Mouse (Mus musculus): ENCODE results near the gene Nodal. TPM values are rescaled to one million over a fixed set of nuclear protein-coding genes. Genes with fewer than 3 reads are reported as not detected.
A peak's percentile ranks its signal among the peaks of the same experiment; 100 is the strongest.
"Not testable (repeated sequence)": the region's sequence is repeated elsewhere in the genome, so short reads cannot be mapped to it uniquely, and the experiment has no call there.

Nodal gene
- polyA plus RNA-seq, 1 experiment from 2014 or later: not detected

- H3K9me3 ChIP-seq (ENCODE audit: control insufficient read depth, low read length): no peaks in the 10 kb centered on the region
- H3K4me1 ChIP-seq (ENCODE audit: control insufficient read depth, insufficient read depth, low read length): peaks cover 5% of the 10 kb centered on the region
- peak; percentile 21 for DNase-seq (ENCODE audit: low spot score)
- no peaks in the 10 kb centered on the region for H3K36me3 ChIP-seq (ENCODE audit: control insufficient read depth, insufficient read depth, low read length)
- peak overlapping the region; percentile 69 for H3K4me2 ChIP-seq (ENCODE audit: low read depth)
- H3K9ac ChIP-seq (ENCODE audit: low read length): peak overlapping the region; percentile 91
- WGBS: 12% methylated on average over 8 of the region's 8 CpGs
- ATAC-seq (ENCODE audit: insufficient read depth, low FRiP score, low TSS enrichment): no peak
- H3K27me3 ChIP-seq (ENCODE audit: control insufficient read depth, insufficient read depth, low read length): no peaks in the 10 kb centered on the region
- H3K4me3 ChIP-seq (ENCODE audit: low read depth, low read length): peak overlapping the region; percentile 93
- no peak overlapping the region for H3K27ac ChIP-seq (ENCODE audit: low read depth, low read length)
Measured at GRCm38 (mm10) chr10:61451463-61451930, 33.7 kb downstream of the Nodal start.

- Histone ChIP-seq H3K36me3 (ENCODE audit: control insufficient read depth, insufficient read depth, low read length) (no peaks in the 10 kb centered on the region), H3K27ac (ENCODE audit: low read depth, low read length) (peak overlapping the region; percentile 51; the same call in 1 of the 2 replicates), H3K9me3 (ENCODE audit: control insufficient read depth, low read length) (no peaks in the 10 kb centered on the region), H3K9ac (ENCODE audit: low read length) (peak overlapping the region; percentile 91), H3K4me3 (ENCODE audit: low read depth, low read length) (peak overlapping the region; percentile 93), H3K4me1 (ENCODE audit: control insufficient read depth, insufficient read depth, low read length) (peaks cover 5% of the 10 kb centered on the region), H3K4me2 (ENCODE audit: low read depth) (peak overlapping the region; percentile 69), H3K27me3 (ENCODE audit: control insufficient read depth, insufficient read depth, low read length) (no peaks in the 10 kb centered on the region)
- WGBS: under 1% methylated on average over 52 of the region's 62 CpGs
- ATAC-seq (ENCODE audit: insufficient read depth, low FRiP score, low TSS enrichment) (peak; percentile 62), DNase-seq (ENCODE audit: low spot score) (peak; percentile 48)
Measured at GRCm38 (mm10) chr10:61451931-61452617, 34.3 kb downstream of the Nodal start.

DNA sequence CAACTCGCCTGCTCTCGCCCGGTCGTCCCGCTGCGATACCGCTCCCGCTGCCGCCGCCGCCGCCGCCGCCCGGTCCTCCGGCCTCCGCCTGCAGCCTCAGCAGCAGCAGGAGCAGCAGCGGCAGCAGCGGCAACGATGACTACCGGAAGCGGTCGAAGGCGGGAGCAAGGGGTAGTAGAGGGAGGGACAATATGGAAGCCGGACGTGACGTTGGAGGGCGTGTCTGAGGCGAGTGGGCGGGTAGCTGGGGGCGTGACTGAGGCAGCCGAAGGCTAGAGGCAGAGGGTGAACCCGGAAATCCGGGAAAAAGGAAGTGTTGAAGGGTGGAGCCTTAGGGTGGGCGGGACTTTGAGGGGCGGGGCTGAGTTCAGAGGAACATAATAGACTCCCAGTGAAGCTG, 34.9 kb downstream of the Nodal start, which contains the start of gene Eif4ebp2:
TSS of gene Eif4ebp2 (minus strand) at position 17 of the 400 bp plus-strand sequence.
- Histone ChIP-seq H3K4me2 (ENCODE audit: low read depth) (peak within 1 kb of the TSS; percentile 69), H3K9me3 (ENCODE audit: control insufficient read depth, low read length) (no peaks in the 10 kb centered on the region), H3K9ac (ENCODE audit: low read length) (peak within 1 kb of the TSS; percentile 91), H3K4me3 (ENCODE audit: low read depth, low read length) (peak within 1 kb of the TSS; percentile 93), H3K27me3 (ENCODE audit: control insufficient read depth, insufficient read depth, low read length) (no peaks in the 10 kb centered on the region), H3K36me3 (ENCODE audit: control insufficient read depth, insufficient read depth, low read length) (no peaks in the 10 kb centered on the region), H3K27ac (ENCODE audit: low read depth, low read length) (peak within 1 kb of the TSS; percentile 51; the same call in 1 of the 2 replicates), H3K4me1 (ENCODE audit: control insufficient read depth, insufficient read depth, low read length) (peaks cover 5% of the 10 kb centered on the region)
- 0% methylated on average over 34 of the region's 36 CpGs for WGBS
- peak; percentile 99 for DNase-seq (ENCODE audit: low spot score)
- peak; percentile 99 for ATAC-seq (ENCODE audit: insufficient read depth, low FRiP score, low TSS enrichment)

DNA sequence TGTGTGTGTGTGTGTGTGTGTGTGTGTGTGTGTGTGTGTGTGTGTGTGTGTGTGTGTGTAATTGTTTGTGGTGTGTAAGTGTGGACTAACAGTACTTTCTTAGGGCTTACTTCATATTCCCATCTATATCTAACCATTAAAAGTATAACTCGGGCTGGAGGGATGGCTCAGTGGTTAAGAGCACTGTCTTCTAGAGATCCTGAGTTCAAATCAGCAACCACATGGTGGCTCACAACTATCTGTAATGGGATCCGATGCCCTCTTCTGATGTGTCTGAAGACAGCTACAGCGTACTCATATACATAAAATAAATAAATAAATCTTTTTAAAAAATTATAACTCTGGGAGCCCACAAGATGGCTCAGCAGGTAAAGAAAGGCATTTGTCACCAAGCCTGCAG, 35.4 kb downstream of the Nodal start:
- not testable (repeated sequence) for H3K27ac ChIP-seq (ENCODE audit: low read depth, low read length); ATAC-seq (ENCODE audit: insufficient read depth, low FRiP score, low TSS enrichment); H3K4me3 ChIP-seq (ENCODE audit: low read depth, low read length)

DNA sequence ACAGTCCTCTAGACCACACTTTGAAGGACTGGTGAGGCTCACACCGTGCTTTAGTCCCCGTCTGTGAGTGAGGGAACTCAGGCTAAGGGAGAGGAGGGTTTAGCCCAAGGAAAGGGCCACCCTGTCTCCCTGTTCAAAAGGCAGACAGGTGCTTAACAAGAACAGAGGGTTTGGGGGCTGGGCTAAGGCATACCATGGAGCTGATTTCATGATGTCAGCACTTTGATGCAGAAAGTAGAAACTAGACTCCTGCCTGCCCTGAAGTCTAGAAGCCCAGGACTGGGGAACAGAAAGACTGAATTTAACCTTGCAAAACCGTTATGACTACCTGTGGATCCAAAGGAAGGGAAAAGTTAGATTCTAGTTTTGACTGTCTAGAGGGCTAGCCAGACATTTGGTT, 39.4 kb downstream of the Nodal start:
- no peak overlapping the region for H3K9ac ChIP-seq (ENCODE audit: low read length)
- H3K4me3 ChIP-seq (ENCODE audit: low read depth, low read length): no peak overlapping the region
- no peak for DNase-seq (ENCODE audit: low spot score)
- no peaks in the 10 kb centered on the region for H3K9me3 ChIP-seq (ENCODE audit: control insufficient read depth, low read length)
- H3K4me2 ChIP-seq (ENCODE audit: low read depth): no peak overlapping the region
- no peak overlapping the region for H3K27ac ChIP-seq (ENCODE audit: low read depth, low read length)
- ATAC-seq (ENCODE audit: insufficient read depth, low FRiP score, low TSS enrichment): no peak
- no peaks in the 10 kb centered on the region for H3K36me3 ChIP-seq (ENCODE audit: control insufficient read depth, insufficient read depth, low read length)
- H3K4me1 ChIP-seq (ENCODE audit: control insufficient read depth, insufficient read depth, low read length): no peaks in the 10 kb centered on the region
- WGBS: 70% methylated on average over 3 of the region's 3 CpGs
- H3K27me3 ChIP-seq (ENCODE audit: control insufficient read depth, insufficient read depth, low read length): no peaks in the 10 kb centered on the region

More for the DNA sequence above, 35.4 kb downstream of the Nodal start:
- WGBS: 67% methylated on average over 3 of the region's 3 CpGs
- H3K4me1 ChIP-seq (ENCODE audit: control insufficient read depth, insufficient read depth, low read length); H3K9me3 ChIP-seq (ENCODE audit: control insufficient read depth, low read length); DNase-seq (ENCODE audit: low spot score); H3K4me2 ChIP-seq (ENCODE audit: low read depth); H3K36me3 ChIP-seq (ENCODE audit: control insufficient read depth, insufficient read depth, low read length); H3K9ac ChIP-seq (ENCODE audit: low read length); H3K27me3 ChIP-seq (ENCODE audit: control insufficient read depth, insufficient read depth, low read length): not testable (repeated sequence)

DNA sequence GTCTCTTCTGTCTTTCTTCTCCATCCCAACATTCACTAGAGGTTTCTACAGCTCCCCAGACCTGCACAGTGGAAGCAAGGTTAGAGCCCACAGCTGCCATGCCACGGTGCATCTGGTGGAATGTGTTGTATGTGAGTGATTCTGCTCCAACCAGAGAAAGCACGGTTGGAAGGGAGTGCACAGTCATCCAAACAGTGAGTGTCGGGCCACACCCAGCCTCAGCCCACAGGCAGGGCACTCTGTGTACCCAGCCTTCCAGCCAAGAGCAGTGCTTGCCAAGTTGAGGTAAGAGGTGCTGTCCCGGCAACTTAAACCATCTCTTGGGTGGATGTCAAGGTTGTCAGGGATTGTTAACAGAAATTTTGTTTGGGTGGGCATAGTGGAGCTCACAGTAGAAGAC, 47.2 kb downstream of the Nodal start:
- Histone ChIP-seq H3K4me1 (ENCODE audit: control insufficient read depth, insufficient read depth, low read length) (no peaks in the 10 kb centered on the region), H3K36me3 (ENCODE audit: control insufficient read depth, insufficient read depth, low read length) (no peaks in the 10 kb centered on the region), H3K9me3 (ENCODE audit: control insufficient read depth, low read length) (no peaks in the 10 kb centered on the region), H3K4me2 (ENCODE audit: low read depth) (no peak overlapping the region), H3K9ac (ENCODE audit: low read length) (no peak overlapping the region), H3K27ac (ENCODE audit: low read depth, low read length) (no peak overlapping the region), H3K27me3 (ENCODE audit: control insufficient read depth, insufficient read depth, low read length) (no peaks in the 10 kb centered on the region), H3K4me3 (ENCODE audit: low read depth, low read length) (no peak overlapping the region)
- 89% methylated on average over 4 of the region's 4 CpGs for WGBS
- ATAC-seq (ENCODE audit: insufficient read depth, low FRiP score, low TSS enrichment): no peak
- no peak for DNase-seq (ENCODE audit: low spot score)

- Histone ChIP-seq H3K4me2 (ENCODE audit: low read depth) (no peak overlapping the region), H3K4me1 (ENCODE audit: control insufficient read depth, insufficient read depth, low read length) (no peaks in the 10 kb centered on the region), H3K9ac (ENCODE audit: low read length) (no peak overlapping the region), H3K4me3 (ENCODE audit: low read depth, low read length) (no peak overlapping the region), H3K27ac (ENCODE audit: low read depth, low read length) (no peak overlapping the region), H3K27me3 (ENCODE audit: control insufficient read depth, insufficient read depth, low read length) (no peaks in the 10 kb centered on the region), H3K9me3 (ENCODE audit: control insufficient read depth, low read length) (no peaks in the 10 kb centered on the region), H3K36me3 (ENCODE audit: control insufficient read depth, insufficient read depth, low read length) (no peaks in the 10 kb centered on the region)
- WGBS: 66% methylated on average over 8 of the region's 8 CpGs
- DNase-seq (ENCODE audit: low spot score): no peak
- no peak for ATAC-seq (ENCODE audit: insufficient read depth, low FRiP score, low TSS enrichment)
Measured at GRCm38 (mm10) chr10:61466242-61466641, 48.5 kb downstream of the Nodal start.

DNA sequence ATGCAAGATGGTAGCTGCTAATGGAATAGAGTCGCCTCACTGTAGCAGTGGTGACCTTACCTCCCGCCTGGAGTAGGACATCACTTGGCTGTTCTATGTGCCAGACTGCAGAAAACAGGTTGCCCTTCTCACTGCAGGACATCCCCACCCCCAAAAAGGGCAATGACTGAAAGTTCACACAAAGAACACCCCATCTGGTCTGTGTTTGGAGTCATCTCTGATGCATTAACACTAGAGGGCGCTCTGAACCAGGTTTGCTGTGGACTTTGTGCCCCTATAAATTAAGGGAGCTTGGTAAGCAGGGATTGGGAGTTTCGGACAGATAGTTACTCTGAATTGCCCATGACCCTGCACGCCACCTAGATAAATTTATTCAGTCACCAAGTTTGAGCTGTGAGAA, 49.1 kb downstream of the Nodal start:
- H3K4me1 ChIP-seq (ENCODE audit: control insufficient read depth, insufficient read depth, low read length): no peaks in the 10 kb centered on the region
- no peaks in the 10 kb centered on the region for H3K36me3 ChIP-seq (ENCODE audit: control insufficient read depth, insufficient read depth, low read length)
- H3K27ac ChIP-seq (ENCODE audit: low read depth, low read length): no peak overlapping the region
- peak; percentile 64 for DNase-seq (ENCODE audit: low spot score)
- no peak for ATAC-seq (ENCODE audit: insufficient read depth, low FRiP score, low TSS enrichment)
- H3K9ac ChIP-seq (ENCODE audit: low read length): no peak overlapping the region
- no peaks in the 10 kb centered on the region for H3K27me3 ChIP-seq (ENCODE audit: control insufficient read depth, insufficient read depth, low read length)
- H3K4me2 ChIP-seq (ENCODE audit: low read depth): no peak overlapping the region
- 31% methylated on average over 5 of the region's 5 CpGs for WGBS
- no peak overlapping the region for H3K4me3 ChIP-seq (ENCODE audit: low read depth, low read length)
- no peaks in the 10 kb centered on the region for H3K9me3 ChIP-seq (ENCODE audit: control insufficient read depth, low read length)

- no peak overlapping the region for H3K27ac ChIP-seq (ENCODE audit: low read depth, low read length)
- no peaks in the 10 kb centered on the region for H3K9me3 ChIP-seq (ENCODE audit: control insufficient read depth, low read length)
- H3K4me2 ChIP-seq (ENCODE audit: low read depth): no peak overlapping the region
- DNase-seq (ENCODE audit: low spot score) (no peak), ATAC-seq (ENCODE audit: insufficient read depth, low FRiP score, low TSS enrichment) (no peak)
- H3K4me1 ChIP-seq (ENCODE audit: control insufficient read depth, insufficient read depth, low read length): no peaks in the 10 kb centered on the region
- H3K27me3 ChIP-seq (ENCODE audit: control insufficient read depth, insufficient read depth, low read length): no peaks in the 10 kb centered on the region
- H3K9ac ChIP-seq (ENCODE audit: low read length): no peak overlapping the region
- WGBS: 59% methylated on average over 7 of the region's 7 CpGs
- no peak overlapping the region for H3K4me3 ChIP-seq (ENCODE audit: low read depth, low read length)
- H3K36me3 ChIP-seq (ENCODE audit: control insufficient read depth, insufficient read depth, low read length): no peaks in the 10 kb centered on the region
Measured at GRCm38 (mm10) chr10:61468900-61469299, 51.1 kb downstream of the Nodal start.
